Mouse (Mus musculus) embryonic facial prominence, embryonic 11.5 days (tissue): ENCODE measurements around the gene Syce2. TPM values are rescaled to one million over a fixed set of nuclear protein-coding genes. Genes with fewer than 3 reads are reported as not detected.

Experiments
- microRNA-seq: library from miRNA; unstranded; fragments of <30 nt; microRNA quantifications from one replicate; pipeline ENCODE4, GENCODE M21; 2016; ENCODE audit warnings: borderline number of aligned reads
- polyA plus RNA-seq: library from polyadenylated mRNA; unstranded; fragments of >200 nt; fragmentation: Nextera tagmentation; extraction: Ambion mirVana; gene quantifications from 2 replicates; pipeline ENCODE4 v1.2.1, GENCODE M21; 2014

Gene Syce2
- polyA plus RNA-seq, 1 experiment from 2014 or later = 89.2 TPM

Small RNA genes lying within 50 kb of the gene (microRNA-seq; reads per million reads assigned to microRNA genes)
- gene Gm24197 = not detected
- gene Mir7069 = 8.5 reads per million, percentile 10 among the genes with 10 or more reads in this experiment

Other genes starting within 250 kb of the Syce2 start
- gene Ier2, start 209.3 kb upstream of the Syce2 start, polyA plus RNA-seq = 86.9 and 89.6 TPM in 2 replicates
- 61.5 and 64.7 TPM in 2 replicates for gene Trmt1, start 185.8 kb upstream of the Syce2 start, polyA plus RNA-seq
- 21.0 and 21.1 TPM in 2 replicates for gene Nacc1, start 184.2 kb upstream of the Syce2 start, polyA plus RNA-seq
- gene Lyl1, start 170.7 kb upstream of the Syce2 start, polyA plus RNA-seq = 4.6 and 5.3 TPM in 2 replicates
- 3.6 and 5.7 TPM in 2 replicates for gene G430095P16Rik, start 149.1 kb upstream of the Syce2 start, polyA plus RNA-seq
- gene Nfix, start 71.8 kb upstream of the Syce2 start, polyA plus RNA-seq = 5.9 and 6.8 TPM in 2 replicates
- 3.6 and 3.8 TPM in 2 replicates for gene Dand5, start 49.3 kb upstream of the Syce2 start, polyA plus RNA-seq
- gene Gadd45gip1, start 40.6 kb upstream of the Syce2 start, polyA plus RNA-seq = 41.5 and 42.3 TPM in 2 replicates
- 79.6 and 88.2 TPM in 2 replicates for gene Rad23a, start 31.4 kb upstream of the Syce2 start, polyA plus RNA-seq
- gene Calr, start 25.2 kb upstream of the Syce2 start, polyA plus RNA-seq = 815 and 826 TPM in 2 replicates
- 73.0 and 85.7 TPM in 2 replicates for gene Farsa, start 15.1 kb upstream of the Syce2 start, polyA plus RNA-seq
- 40.3 and 40.5 TPM in 2 replicates for gene Gcdh, start 21.8 kb downstream of the Syce2 start, polyA plus RNA-seq
- gene Klf1, start 29.8 kb downstream of the Syce2 start, polyA plus RNA-seq = 11.1 and 14.4 TPM in 2 replicates
- 5.5 and 7.2 TPM in 2 replicates for gene Dnase2a, start 36.4 kb downstream of the Syce2 start, polyA plus RNA-seq
- 2.8 and 3.9 TPM in 2 replicates for gene Mast1, start 65.2 kb downstream of the Syce2 start, polyA plus RNA-seq
- not detected in 2 replicates for gene Rtbdn, start 74.9 kb downstream of the Syce2 start, polyA plus RNA-seq
- not detected in 2 replicates for gene Gm49661, start 97.3 kb downstream of the Syce2 start, polyA plus RNA-seq
- gene Prdx2, start 97.5 kb downstream of the Syce2 start, polyA plus RNA-seq = 1,219 and 1,316 TPM in 2 replicates
- gene Rnaseh2a, start 97.7 kb downstream of the Syce2 start, polyA plus RNA-seq = 109 and 137 TPM in 2 replicates
- 5.4 and 6.2 TPM in 2 replicates for gene Junb, start 106.6 kb downstream of the Syce2 start, polyA plus RNA-seq
- 11.3 and 14.2 TPM in 2 replicates for gene Hook2, start 118.5 kb downstream of the Syce2 start, polyA plus RNA-seq
- not detected in 2 replicates for gene Best2, start 142.4 kb downstream of the Syce2 start, polyA plus RNA-seq
- 130 and 132 TPM in 2 replicates for gene Asna1, start 153.2 kb downstream of the Syce2 start, polyA plus RNA-seq
- 172 and 178 TPM in 2 replicates for gene Trir, start 154.7 kb downstream of the Syce2 start, polyA plus RNA-seq
- 17.0 and 20.5 TPM in 2 replicates for gene Tnpo2, start 164.8 kb downstream of the Syce2 start, polyA plus RNA-seq
- 20.4 and 21.2 TPM in 2 replicates for gene Fbxw9, start 187.9 kb downstream of the Syce2 start, polyA plus RNA-seq
- not detected in 2 replicates for gene Gm5741, start 195.9 kb downstream of the Syce2 start, polyA plus RNA-seq
- 61.9 and 67.7 TPM in 2 replicates for gene Dhps, start 199.6 kb downstream of the Syce2 start, polyA plus RNA-seq
- 117 and 127 TPM in 2 replicates for gene Wdr83os, start 208.6 kb downstream of the Syce2 start, polyA plus RNA-seq
- gene Wdr83, start 209.2 kb downstream of the Syce2 start, polyA plus RNA-seq = 48.6 and 52.2 TPM in 2 replicates
- 19.5 and 21.9 TPM in 2 replicates for gene Man2b1, start 211.2 kb downstream of the Syce2 start, polyA plus RNA-seq